Mouse (Mus musculus) adrenal gland, postnatal 10 days (tissue): ENCODE measurements at regions not wholly inside any gene's neighbourhood (a gene's known extent, or its start where the extent isn't known, plus 50 kb on each side); places are given as distances from the start of the nearest gene placed in this dataset.

ENCODE experiments used
- DNase-seq: peaks from one replicate; pipeline ENCODE4 v3.0.0; 2021; ENCODE audit warnings: mixed read lengths

- DNase-seq, result no peak
These were observed 283.6 kb upstream of the Noct start for GRCm38 (mm10) chr3:50940656-50941055.

DNA sequence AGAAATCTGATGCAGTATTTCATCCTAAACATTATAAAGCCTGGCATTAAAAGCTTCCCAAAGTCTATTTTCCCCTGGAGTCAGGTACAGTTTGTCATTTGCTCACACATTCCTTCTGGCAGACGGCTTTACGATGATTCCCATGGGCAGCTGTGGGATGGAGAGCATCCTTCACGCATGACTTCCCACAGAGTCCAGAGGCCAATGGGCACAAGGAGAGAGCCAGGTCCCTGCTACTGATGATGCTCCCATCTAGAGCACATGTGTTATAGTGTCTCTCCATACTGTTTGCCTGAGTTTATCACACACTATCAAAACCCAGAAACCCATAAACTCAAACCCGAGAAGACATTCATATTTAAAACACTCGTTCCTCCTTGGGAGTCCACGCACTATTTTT, 270.8 kb upstream of the Noct start:
- DNase-seq, result no peak

GRCm38 (mm10) chr3:50970386-50970785, 253.9 kb upstream of the Noct start:
- DNase-seq, result no peak

DNA sequence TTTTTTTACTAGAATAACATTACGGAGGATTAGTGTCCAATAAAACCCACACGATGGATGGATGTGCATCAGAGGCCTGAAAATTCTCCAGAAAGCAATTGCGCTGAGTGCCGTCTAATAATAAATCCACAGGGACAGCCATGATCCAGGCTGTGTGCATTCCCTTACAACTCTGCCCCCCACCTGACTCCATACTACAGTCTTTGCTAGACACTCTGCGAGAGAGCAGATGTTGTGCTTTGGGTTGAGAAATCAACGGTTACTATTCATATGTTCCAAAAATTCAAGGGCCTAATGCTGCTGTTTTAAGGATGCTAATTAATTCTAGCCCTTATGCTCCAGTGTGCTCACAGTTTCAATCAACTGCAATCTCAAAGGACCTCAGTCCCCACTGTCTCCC, 251.2 kb upstream of the Noct start:
- DNase-seq, result no peak

GRCm38 (mm10) chr3:50976141-50976780, 248.0 kb upstream of the Noct start:
- DNase-seq, result no peak

- DNase-seq, result no peak
These were observed 247.4 kb upstream of the Noct start for GRCm38 (mm10) chr3:50976818-50977217.

- no peak for DNase-seq
These were observed 245.6 kb upstream of the Noct start for GRCm38 (mm10) chr3:50978636-50979035.

DNA sequence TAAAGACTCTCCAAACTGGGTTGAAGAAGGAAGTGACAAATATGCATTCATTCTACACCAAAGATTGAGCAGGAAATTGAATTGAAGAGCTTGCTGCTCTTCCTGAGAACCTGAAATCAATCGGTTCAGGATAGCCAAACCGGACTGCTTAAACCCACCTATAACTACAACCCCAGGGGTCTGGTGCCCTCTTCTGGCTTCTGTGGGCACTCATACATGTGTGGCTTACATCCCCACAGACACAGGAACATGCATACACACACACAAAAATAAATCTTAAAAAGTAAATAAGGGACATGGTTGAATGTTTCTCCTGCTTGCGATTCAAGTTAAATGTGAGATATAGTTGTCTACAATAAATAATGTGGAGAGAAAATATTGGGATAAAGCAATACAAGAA, 244.7 kb upstream of the Noct start:
- DNase-seq, result no peak

DNA sequence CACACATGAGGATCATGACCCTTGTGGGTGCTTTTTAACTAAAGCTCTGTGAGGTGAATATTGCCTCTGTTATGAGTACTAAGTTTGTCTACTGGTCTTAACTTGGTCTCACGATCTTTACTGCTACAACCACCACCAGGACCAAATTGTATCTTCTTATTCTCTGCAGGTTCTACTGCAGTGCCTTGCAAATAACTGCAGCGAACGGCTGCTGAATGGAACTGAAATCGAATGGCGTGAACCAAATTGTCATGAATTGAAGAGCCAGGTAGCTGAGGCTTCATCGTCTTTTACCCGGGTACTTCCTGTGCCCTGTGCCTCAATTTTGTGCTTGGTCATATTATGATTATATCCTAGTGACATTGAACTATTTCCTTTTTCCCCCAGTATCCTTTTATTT, 242.5 kb upstream of the Noct start:
- no peak for DNase-seq

DNA sequence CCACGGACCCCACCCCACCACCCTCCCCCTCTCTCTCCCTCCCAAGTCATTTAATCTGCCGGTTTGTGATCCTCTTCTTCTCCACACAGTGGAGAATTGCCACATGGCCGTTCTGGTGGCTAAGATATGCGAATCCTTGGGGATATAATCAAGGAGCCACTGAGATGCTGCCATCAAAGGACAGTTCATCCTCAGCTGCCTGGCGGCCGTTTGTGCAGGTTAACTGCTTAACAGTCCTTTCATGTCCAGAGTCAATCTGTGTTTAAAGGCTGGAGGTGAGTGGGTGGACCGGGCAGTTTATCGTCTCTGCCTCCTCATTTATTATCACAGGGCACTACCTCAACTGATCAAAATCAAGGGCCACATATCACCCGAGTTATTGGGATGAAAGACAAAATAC, 241.6 kb upstream of the Noct start:
- DNase-seq, result no peak

- DNase-seq, result no peak
These were observed 241.1 kb upstream of the Noct start for GRCm38 (mm10) chr3:50983126-50983525.

GRCm38 (mm10) chr3:50983962-50984765, 240.1 kb upstream of the Noct start:
- DNase-seq, result no peak

DNA sequence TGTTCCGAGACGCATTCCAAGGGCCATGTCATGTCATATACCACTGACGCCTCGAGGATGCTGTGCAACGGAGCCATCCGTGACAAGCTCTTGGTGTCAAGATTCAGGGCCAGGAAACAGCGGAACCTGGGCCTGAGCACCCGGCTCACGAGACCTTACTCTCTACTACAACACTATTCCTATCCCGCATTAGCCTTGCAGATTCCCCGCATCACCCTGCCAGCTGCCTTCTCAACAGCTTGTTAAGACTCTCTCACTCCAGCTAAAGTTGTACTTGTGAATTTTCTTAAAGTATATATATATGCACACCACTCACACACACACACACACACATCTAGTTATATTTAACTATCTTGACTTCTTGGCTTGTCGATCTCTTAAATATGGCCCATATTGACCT, 236.4 kb upstream of the Noct start:
- DNase-seq, result no peak

DNA sequence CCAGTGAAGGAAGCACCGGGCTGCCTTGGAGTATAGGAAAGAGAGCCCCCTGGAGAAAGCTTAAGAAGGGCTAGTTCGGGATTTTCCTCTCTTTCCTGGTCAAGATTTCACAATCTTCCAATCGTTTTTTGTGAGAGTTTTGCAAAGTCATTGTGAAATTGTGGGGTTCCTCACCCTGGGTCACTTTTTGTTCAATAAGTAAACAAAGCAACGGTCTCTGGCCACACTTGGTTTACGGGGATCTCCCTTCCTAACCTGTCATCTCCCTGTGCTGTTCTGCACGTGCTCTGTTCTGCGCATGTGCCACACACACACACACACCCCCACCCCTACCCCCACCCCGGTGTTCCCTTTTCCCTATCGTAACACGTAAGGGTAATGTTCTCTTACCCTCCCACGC, 233.4 kb upstream of the Noct start:
- DNase-seq, result no peak

GRCm38 (mm10) chr3:50992581-50993313, 231.5 kb upstream of the Noct start:
- DNase-seq, result no peak

GRCm38 (mm10) chr3:50999745-51000144, 224.5 kb upstream of the Noct start:
- DNase-seq, result no peak

GRCm38 (mm10) chr3:51000938-51001337, 223.3 kb upstream of the Noct start:
- DNase-seq, result no peak

- no peak for DNase-seq
These were observed 221.6 kb upstream of the Noct start for GRCm38 (mm10) chr3:51002662-51003061.

GRCm38 (mm10) chr3:51003506-51004170, 220.6 kb upstream of the Noct start:
- DNase-seq, result no peak

DNA sequence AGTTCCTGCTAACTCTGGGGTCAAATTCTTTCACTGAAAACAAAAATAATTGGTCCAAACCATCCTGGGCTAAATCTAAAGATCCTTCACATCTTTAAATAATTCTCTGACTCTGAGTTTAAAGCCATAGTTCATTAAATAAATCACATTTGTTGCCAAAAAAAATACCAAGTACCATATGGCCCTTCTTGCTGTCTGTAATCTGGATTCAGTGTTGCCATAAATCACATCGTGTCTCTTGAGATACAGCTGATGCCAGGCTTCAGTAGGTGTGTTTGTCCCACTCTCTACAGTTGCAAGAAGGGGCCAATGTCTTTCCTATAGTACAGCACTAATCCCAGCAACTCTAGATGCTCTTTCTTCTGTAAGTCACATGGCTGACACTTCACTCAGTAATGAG, 220.0 kb upstream of the Noct start:
- DNase-seq, result no peak

DNA sequence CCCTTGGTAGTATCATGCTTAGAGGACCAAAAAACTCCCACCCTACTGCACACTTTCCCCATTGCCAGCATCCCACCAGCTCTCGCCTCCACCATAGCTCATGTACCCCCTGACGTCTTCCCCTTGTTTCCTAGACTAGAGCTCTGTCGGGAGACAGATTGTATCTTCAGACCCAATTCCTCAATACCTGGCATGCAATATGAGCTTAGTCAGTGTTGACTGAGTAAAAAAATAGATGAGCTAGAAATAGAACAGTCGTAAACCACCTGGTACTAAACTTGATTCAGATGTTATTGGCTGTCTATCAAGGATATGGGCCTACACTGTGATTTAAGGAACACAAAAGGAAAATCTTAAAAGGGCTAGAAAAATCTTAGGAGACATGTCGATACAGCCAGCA, 215.1 kb upstream of the Noct start:
- no peak for DNase-seq

- DNase-seq, result no peak
These were observed 204.4 kb upstream of the Noct start for GRCm38 (mm10) chr3:51019650-51020346.
